Mouse (Mus musculus): ENCODE data around the gene Pigu.

Gene Pigu

DNA sequence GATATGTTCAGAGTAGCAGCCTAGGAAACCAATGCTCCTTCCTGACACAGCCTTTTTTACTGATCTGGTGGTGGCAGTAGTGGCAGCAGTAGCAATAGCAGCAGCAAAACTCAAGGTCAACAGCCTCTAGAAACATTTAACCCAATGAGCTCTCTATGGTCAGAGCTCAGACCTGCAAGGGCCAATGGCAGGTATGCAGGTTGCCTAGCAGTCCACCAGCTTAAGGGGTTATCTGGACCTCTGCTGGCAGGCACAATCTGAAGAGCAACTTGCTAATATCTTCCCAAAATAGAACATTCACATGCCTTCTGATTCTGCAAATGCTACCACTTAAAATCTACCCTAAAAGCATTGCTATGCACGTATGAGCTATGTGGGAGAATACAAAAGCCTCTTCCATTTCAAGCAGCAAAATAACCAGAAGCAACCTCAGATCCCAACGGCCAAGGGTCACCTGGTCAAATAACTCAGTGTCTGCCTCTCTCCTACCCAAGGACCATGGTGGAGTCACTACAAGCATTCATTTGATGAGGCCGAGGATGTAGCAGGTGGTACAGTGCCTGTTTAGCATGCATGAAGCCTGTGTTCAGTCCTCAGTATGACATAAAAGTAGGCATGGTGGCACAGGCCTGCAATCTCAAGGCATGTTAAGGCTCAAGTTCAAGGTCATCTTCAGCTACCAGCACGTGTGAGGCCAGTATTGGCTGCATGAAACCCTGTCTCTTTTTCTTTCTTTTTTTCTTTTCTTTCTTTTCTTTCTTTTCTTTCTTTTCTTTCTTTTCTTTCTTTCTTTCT, 69.6 kb downstream of the Pigu start:
- DNase-seq (ENCODE audit: low spot score in 2 of 2): no peak

DNA sequence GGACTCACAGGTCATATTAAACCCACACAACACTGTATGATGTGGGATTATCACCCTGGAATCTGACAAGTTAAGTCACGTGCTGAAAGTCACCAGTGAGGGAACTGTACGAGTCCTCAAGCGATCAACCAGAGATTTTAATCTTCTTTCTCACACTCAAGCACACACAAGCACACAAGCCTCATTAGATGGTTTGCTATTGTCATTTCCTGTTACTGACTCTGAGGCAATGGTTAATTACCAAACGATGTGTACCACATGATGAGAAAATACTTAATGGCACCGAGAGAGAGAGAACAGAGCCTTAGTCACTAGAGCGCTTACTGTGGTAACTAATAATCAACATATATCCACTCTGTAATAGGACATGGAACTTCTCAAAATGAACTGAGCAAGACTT, 71.5 kb downstream of the Pigu start:
- DNase-seq (ENCODE audit: low spot score in 2 of 2): no peak

DNA sequence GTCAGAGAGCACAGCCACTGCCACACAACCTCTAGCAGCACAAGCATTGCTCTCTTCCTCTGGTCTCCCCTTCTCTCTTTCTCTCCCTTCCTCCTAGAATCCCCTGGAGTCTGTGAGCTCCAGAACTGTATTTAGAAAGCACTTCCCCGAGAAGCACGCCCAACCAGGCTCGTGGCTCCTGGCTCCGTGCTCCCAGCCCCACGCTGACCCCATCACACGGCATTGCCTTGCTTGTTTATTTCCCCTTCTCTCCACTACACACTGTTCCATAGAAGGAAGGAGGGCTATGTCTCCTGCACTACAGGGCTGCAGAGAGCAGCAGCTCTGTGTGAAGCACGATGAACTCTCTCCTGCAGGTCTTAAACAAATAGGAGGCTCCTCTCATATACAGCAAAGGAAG, 72.6 kb downstream of the Pigu start:
- DNase-seq (ENCODE audit: low spot score in 2 of 2): no peak

DNA sequence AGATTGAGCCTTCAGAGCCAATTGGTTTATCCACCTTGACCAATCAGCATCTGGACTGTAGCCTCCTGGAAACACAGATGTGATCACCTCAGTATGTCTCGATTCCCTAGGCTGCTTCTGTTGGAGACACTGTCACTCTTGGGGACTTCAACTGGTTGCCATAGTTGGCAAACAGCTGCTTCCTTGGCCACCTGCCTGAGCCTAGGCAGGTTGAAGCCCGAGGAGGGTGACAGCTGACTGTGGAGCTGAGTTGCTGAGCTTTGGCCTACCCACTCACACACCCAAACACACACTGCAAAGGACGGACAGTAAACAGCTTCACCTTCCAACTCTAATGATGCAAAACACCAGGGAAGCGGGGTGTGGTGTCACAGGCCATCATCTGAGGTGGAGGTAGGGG, 73.4 kb downstream of the Pigu start:
- no peak for DNase-seq (ENCODE audit: low spot score in 2 of 2)

DNA sequence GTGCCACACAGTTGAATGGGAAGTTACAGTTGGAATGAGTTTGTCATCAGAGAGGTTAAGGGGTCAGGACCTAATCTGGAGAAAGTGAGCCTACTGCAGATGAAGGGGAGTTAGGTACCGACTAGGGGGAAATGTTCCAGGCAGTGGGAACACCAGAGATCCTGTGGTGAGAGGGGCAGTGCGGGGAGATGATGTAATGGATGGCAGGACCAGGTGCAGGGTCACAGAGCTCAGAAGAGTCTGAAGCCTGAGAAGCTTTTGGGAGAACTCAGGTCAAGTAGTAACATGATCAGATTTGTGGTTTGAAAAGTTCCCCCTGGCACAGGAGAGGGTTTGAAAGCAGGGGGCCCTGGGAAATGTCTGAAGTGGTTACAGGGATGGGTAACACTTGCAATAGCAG, 77.1 kb downstream of the Pigu start:
- DNase-seq (ENCODE audit: low spot score in 2 of 2): no peak

DNA sequence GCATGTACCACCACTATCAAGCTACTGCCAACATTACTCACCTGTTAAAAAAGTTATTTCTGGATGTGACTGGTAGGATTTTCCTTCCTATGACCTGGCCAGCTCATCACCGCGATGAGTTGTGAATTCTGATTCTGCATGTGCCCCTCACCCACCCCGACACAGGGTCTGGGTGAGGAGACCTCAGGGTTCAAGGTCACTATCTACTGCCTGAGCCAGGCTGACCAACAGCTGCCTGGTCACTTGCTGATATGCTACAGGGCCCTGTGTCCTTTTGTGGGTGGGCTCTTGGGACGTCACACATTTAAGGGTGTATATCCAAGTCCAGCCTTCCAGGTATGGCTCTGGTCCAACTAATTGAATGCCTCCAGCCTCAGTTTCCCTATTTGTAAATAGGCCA, 78.1 kb downstream of the Pigu start:
- no peak for DNase-seq (ENCODE audit: low spot score in 2 of 2)

DNA sequence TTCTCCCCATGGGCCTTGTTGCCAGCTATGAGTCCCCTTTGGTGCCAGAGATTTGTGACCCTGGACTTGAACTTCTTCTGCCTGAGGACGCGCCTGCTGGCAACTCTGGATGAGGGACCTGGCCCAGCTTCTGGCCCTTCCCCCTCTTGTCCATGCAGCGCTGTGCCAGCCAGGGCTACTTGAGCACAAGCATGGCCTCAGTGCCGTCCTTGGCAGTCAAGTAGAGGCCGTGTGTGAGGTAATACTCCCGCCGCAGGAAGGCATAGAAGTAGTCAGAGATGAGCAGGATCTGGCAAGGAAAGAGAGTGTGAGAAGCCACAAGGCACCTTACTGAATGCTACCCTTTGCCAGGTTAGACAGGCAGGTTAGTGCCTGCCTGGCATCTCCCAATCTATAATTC, 78.9 kb downstream of the Pigu start:
- peak in 1 of 2 experiments; percentile 56 for DNase-seq (ENCODE audit: low spot score in 2 of 2)

DNA sequence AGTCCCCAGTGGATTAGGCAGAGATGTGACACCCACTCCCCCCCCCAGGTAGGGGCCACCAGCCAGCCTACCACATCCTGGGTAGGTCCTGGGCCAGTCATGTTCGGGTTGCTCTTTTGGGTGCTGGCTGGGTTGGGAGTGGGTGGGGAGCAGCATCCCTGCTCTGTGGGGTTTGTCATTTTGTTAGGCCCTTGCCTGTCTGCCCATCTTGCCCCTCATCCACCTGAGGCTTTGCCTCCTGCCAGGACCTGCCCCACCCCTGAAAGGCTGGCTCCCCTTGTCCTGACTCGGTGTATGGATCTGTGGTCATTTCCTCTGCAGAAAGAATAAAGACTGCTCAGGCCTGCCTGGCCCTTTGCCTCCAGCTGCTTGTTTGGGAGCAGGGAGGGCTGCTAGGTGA, 79.5 kb downstream of the Pigu start:
- no peak for DNase-seq (ENCODE audit: low spot score in 2 of 2)

DNA sequence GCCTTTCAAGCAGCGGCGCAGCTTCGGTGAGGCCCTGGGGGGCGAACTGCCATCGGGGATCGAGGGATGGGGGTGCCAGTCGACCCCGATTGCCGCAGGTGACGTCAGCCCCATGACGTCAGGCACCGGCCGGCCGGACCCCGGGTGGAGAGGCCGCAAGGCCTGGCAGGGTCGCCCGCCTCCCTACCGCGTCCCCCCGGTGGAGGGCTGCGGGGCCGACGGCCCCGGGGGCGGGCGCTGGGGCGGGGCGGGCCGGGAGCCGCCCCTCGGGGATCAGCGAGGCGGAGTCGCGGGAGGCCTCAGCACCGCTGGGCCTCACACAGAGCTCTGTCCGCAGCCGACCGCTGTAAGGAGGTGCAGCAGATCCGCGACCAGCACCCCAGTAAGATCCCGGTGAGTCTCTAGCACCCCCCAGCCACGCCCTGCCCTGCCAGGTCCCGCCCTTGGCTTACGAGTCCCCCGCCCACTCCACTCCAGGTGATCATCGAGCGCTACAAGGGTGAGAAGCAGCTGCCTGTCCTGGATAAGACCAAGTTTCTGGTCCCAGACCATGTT, 80.5 kb downstream of the Pigu start:
- DNase-seq (ENCODE audit: low spot score in 2 of 2): peak in 1 of 2 experiments; percentile 65

DNA sequence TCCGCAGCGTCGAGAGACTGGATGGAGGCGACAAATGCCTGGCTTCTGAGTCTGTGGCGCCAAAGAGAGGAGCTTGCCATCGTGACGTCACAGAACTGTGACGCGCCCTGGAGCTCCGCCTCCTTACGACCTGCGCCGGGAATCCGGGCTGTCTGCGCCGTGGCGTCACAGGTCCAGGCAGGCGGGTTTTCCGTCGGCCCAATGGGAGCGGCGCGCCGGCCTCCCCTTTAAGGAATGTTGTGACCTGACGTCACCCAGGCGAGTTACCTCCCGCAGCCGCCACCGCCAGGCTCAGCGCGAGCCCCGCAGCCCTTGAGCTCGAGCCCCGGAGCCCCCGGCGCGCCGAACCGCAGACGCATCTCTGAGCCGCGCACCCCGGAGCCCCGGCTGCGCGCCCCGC, 81.0 kb downstream of the Pigu start, which contains the start of gene Map1lc3a:
TSS of gene Map1lc3a (plus strand) at position 103 of the 400 bp plus-strand sequence.
- peak; percentile 92 to 95 for DNase-seq (ENCODE audit: low spot score in 2 of 2)

DNA sequence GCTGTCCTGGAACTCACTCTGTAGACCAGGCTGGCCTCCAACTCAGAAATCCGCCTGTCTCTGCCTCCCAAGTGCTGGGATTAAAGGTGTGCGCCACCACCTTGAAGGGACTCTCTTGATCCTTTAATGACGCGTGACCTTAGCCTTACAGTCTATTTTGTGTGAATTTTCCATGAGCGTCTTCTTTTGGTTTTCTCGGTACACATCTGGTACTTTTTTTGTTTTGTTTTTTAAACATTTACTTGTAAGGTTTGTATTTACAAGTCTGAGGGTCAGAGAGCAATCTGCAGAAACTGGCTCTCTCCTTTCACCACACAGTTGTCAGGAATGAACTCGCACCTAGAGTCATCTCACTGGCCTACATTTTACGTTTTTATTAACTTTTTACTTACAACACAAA, 83.6 kb downstream of the Pigu start:
- no peak for DNase-seq (ENCODE audit: low spot score in 2 of 2)

DNA sequence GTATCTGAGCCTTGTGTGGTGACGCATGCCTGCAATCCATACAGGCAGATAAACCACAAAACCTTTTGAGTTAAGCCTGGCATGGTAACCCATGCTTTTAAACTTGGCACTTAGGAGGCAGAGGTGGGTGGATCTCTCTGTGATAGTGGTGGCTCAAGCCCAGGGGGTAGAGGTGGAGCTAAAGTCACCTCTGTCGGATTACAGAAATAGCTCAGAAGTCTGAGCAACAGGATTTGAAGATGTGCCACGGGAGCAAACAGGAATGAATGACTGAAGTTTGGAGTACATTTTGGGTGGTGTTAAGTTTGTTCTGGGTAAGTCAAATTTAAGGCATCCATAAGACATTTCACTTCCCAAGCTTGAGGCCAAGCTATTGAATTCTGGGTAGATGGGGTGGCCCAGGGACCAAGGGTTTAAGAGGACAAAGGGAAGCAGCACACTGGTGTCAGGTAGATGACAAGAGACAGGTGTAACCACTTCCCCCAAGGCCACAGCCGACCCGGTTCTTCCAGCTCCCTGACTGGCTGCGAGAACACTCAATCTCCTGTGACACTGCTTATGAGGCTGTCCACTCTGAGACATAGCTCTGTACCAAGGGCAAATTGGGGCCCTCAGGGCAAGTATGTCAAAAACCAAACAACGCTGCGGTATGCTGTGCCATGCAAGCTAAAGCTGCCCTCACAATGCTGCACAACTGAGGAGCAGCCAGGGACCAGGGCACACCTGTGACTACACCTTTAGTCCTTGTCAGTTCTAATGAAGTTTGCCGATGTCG, 84.6 kb downstream of the Pigu start:
- DNase-seq (ENCODE audit: low spot score in 2 of 2): no peak

DNA sequence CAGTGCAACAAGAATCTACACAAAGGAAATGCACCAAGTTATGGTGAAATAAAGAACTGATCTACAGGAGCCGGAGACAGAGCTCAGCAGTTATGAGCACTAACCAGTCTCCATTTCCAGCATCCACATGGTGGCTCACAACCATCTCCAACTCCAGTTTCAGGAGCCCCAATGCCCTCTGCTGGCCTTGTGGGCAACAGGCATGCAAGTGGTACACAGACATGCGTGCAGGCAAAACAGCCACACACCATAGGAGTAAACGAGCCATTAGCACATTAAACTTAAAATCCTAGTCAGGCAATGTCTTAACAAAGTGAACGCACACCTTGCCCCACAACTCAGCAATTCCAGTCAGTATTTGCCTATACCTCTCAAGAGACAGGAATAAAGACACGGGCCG, 85.3 kb downstream of the Pigu start:
- no peak for DNase-seq (ENCODE audit: low spot score in 2 of 2)

DNA sequence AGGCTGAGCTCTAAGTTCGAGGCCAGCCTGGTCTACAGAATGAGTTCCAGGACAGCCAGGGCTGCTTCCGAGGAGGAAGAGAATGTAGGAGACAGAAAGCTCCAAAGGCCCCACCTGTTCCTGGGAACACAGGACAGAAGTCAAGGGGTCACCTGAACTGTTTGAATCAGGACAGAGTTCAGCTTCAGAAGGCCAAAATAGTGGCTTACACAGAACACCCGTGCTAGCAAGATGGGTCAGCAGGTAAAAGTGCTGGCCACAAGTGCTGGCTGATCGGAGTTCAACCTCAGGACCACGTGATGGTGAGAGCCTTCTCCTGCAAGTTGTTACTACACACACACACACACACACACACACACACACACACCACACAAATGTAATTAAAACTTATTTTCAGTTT, 90.3 kb downstream of the Pigu start:
- DNase-seq (ENCODE audit: low spot score in 2 of 2): no peak

DNA sequence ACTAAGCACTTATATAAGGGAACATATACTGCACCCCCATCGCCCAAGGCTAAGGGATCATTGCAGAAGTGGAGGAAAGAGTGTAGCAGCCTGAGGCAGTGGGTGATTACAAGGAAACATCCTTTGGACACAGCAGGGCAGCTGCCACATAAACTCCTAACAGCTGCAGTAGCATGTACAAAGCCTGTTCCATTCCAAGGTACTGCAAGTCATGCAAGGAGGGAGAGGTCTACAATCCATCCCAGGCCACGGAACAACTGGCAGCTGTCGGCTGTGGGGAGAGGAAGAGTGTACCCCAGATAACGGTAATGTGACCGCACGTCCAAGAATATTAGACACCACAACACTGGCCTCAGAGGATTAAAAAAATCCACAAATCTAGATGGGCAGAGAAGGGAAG, 91.7 kb downstream of the Pigu start:
- DNase-seq (ENCODE audit: low spot score in 2 of 2): no peak

DNA sequence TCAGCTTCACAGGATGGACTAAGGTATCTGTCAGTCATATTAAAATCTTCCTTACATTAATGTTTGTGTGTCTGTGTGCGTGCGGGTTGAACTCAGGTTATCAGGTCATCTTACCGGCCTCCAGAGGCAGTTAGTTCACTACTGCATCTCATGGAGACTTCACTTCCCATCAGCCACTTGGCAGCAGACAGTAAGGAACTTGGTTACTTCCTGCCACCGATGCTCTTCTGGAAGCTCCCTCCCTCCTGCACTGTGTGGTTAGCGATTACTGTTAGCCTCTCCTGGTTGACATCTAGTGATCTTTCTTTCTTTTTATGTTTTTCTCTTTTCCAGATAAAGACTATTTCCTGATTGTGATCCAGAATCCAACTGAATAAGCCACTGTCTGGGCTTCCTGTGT, 107.6 kb downstream of the Pigu start:
- no peak for DNase-seq (ENCODE audit: low spot score in 2 of 2)

DNA sequence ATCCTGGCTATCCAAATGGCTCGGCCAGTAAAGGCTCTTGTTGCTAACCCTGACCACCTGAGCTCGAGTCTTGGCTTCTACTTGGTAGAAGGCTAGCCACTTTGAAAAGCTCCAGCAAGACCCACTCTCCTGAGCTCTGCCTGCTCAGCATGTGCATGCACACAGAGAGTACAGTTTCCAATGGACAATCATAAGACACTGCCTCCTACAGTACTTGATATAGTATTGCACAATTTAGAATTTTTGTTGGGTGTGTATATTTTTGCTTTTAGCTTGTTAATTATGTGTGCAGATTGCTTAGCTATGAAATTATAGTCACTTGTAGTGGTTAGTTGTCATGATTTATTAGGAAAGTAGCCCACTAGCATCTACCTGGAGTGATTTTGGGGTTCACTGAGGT, 108.5 kb downstream of the Pigu start:
- no peak for DNase-seq (ENCODE audit: low spot score in 2 of 2)

DNA sequence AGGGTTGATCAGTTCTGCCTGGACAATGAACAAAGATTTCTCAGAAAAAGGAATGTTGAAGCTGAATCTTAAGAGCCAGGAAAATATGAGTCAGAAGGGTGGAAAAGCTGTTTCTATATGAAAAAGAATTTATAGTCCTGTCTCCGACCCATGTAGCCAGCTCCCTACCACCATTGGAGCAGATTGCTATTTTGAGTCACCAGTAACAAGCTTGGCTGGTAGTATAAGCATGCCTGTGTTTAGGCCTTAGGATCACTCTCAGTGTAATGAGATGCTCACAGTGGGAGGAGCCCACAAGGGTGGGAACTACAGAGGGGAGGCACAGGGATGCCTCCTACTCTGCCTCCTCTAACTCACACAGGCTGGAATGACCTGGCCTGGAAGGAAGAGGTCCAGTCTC, 109.0 kb downstream of the Pigu start:
- DNase-seq (ENCODE audit: low spot score in 2 of 2): no peak

DNA sequence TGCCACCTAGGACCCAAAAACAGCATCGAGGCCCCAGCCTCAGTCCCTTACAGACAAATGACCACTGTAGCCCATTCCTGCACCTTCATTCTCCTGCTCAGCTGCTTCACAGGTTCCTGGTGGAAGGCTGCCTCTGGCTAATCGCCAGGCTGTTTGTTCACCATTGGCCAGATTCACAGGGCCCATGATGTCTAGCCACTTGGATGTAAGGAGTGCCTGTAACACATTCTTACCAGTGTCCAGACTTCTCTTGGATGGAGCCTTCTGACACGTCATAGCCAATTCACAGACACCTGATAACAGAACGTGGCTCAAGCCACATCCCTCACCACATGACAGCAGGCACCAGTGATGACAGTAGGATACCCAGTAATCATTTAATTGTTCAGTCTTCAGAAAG, 111.0 kb downstream of the Pigu start:
- DNase-seq (ENCODE audit: low spot score in 2 of 2): no peak

DNA sequence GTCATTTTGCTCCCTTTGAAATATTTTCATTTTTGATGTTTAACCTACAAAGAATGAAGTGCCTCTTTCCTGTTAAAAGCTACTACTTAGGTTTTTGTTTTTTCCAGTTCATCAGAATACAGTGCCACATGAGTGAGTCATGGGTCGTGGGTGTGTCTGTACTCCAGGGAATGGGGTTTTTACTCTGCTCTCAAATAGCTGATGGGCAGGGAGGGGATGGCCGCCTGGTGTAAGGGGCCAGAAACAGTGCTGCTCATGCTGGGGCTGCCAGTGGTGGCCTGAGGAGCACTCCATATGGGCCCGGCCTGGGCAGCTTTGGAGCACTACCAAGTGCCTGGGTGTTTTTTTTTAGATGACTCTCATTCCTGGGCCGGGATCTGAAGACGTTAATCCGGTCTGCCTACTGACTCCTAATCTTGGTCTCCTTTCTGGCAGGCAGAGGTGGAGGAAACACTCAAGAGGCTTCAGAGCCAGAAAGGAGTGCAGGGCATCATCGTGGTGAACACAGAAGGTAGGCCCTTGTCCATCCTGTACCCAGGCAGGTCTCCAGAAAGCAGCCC, 114.9 kb downstream of the Pigu start:
- DNase-seq (ENCODE audit: low spot score in 2 of 2): peak; percentile 36 to 47

DNA sequence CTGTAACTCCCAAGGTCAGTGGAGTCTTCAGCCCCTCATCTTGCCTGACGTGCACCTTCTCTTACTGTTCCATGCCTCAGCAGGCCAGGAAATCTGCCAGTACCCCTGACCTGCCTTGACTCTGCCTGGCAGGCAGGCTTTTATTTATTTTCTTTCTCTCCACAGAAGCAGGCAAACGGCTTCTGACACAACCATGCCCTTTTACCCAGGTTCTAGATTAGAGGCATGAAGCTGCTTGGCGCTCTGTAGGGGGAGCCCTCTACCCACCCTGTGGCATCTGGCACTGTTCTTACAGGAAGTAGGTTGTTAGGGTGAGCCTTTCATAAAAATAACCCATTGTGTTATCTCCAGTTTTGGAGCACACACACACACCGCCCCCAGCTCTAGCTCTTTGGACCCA, 116.3 kb downstream of the Pigu start:
- DNase-seq (ENCODE audit: low spot score in 2 of 2): peak; percentile 28 to 60

DNA sequence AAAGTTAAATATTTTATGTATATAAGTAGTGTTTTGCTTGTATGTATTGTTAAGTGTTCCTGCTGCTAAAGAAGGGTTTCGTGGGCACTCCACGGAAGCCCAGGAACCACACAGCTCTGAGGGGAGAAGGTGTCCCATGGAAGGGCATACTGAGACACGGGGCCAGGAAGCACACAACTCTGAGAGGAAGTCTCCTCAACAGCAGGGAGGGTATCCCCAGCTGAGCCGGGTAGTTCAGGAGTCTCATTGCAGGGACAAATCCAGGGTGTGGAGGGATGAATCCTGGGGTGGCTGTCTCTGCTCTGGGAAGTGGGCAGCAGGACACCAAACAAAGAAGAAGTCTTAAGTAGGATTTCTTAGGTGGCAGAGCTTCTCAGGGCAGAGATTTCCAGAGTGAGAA, 120.0 kb downstream of the Pigu start:
- no peak for DNase-seq (ENCODE audit: low spot score in 2 of 2)
